Mouse (Mus musculus) bone marrow macrophage, adult 2 months (primary cell): Measurements from ENCODE around the gene Cchcr1.

Source experiments
- CTCF ChIP-seq: IDR thresholded peaks from 2 replicates; pipeline ENCODE4 v1.5.1; 2012; ENCODE audit warnings: low read depth, mild to moderate bottlenecking, low read length, moderate library complexity
- POLR2A ChIP-seq: IDR thresholded peaks from 2 replicates; pipeline ENCODE4 v1.6.1; 2012; ENCODE audit warnings: mild to moderate bottlenecking, low read depth, low read length, borderline replicate concordance

- no peak for TF ChIP-seq CTCF
- no peak for TF ChIP-seq POLR2A
These were observed 40.5 kb downstream of the Cchcr1 start for GRCm38 (mm10) chr17:35557351-35557750.
